Mouse (Mus musculus): ENCODE measurements at regions not wholly inside any gene's neighbourhood (a gene's known extent, or its start where the extent isn't known, plus 50 kb on each side); places are given as distances from the start of the nearest gene placed in this dataset.

DNA sequence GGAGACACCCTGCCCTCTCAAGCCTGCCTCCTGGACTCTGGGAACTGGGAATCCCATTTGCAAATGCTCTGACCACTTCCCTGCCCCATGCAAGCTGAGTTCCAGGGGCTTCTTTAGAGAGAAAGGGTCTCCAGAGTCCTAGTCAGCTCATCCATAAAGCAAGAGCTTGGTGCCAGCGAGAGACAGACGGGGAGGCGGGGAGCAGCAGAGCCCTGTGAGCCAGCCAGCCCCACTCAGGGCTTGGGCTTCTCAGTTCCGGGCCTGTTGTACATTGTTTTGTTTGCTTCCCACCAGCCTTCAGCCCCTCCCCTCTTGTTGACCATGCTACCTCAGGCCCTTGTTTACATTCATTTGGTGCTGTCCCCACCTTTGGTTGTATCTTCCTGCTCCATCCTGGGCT is 143.9 kb upstream of the Thy1 start:
- ATAC-seq (ENCODE audit: insufficient number of reproducible peaks, low FRiP score, low TSS enrichment, low read depth), result no peak
- H3K9ac ChIP-seq, result no peak overlapping the region
- no peak overlapping the region for H3K27ac ChIP-seq
- H3K9me3 ChIP-seq, result no peaks in the 10 kb centered on the region
- no peak overlapping the region for H3K4me2 ChIP-seq
- H3K27me3 ChIP-seq, result no peaks in the 10 kb centered on the region
- H3K36me3 ChIP-seq, result no peaks in the 10 kb centered on the region
- WGBS, result 53% methylated on average over 4 of the region's 4 CpGs
- no peak overlapping the region for H3K4me3 ChIP-seq
- no peaks in the 10 kb centered on the region for H3K4me1 ChIP-seq

DNA sequence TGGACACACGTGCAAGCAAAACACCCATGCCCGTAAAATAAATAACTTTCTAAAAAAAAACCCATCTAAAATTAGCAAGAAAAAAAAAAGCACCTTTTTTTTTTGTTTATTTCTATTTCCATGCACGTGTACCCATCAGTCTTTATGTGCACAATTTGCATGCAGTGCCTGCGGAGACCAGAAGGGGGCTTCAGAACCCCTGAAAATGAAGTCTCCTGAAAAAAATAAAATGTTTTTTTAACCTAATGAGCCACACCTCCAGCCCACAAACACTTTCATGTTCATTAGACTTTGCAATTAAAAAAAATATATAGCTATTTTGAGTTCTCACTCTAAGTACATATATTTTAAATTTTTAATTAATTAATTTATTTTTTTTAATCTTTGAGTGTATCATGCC is 134.9 kb upstream of the Thy1 start:
- no peak overlapping the region for H3K4me3 ChIP-seq
- H3K9me3 ChIP-seq, result no peaks in the 10 kb centered on the region
- H3K9ac ChIP-seq, result no peak overlapping the region
- H3K27ac ChIP-seq, result no peak overlapping the region
- no peaks in the 10 kb centered on the region for H3K4me1 ChIP-seq
- ATAC-seq (ENCODE audit: insufficient number of reproducible peaks, low FRiP score, low TSS enrichment, low read depth), result no peak
- 73% methylated on average over 4 of the region's 4 CpGs for WGBS
- no peaks in the 10 kb centered on the region for H3K27me3 ChIP-seq
- H3K4me2 ChIP-seq, result no peak overlapping the region
- no peaks in the 10 kb centered on the region for H3K36me3 ChIP-seq

DNA sequence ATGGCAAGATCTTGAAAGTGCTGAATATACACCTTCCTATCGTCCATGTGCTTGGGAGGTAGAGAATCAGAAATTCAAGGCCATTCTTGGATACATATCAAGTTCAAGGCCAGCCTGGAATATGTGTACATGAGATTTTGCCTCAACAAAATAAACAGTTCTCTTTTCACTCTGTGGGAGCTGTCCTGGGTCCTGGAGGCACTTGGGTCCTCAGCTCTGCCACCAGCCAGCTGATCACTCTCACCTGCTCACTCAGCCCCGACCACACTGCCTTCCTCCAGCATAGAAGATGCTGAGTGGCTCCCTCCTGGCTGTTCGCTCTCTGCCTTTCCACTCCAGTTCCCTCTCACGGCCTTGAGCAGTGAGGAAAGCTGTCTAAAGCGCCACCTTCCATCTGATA is 128.2 kb upstream of the Thy1 start:
- H3K27ac ChIP-seq, result no peak overlapping the region
- no peaks in the 10 kb centered on the region for H3K9me3 ChIP-seq
- H3K36me3 ChIP-seq, result no peaks in the 10 kb centered on the region
- peaks cover 23% of the 10 kb centered on the region for H3K27me3 ChIP-seq
- ATAC-seq (ENCODE audit: insufficient number of reproducible peaks, low FRiP score, low TSS enrichment, low read depth), result no peak
- WGBS, result 55% methylated on average over 5 of the region's 5 CpGs
- H3K4me2 ChIP-seq, result no peak overlapping the region
- H3K4me3 ChIP-seq, result no peak overlapping the region
- H3K4me1 ChIP-seq, result peaks cover 4% of the 10 kb centered on the region
- H3K9ac ChIP-seq, result no peak overlapping the region

DNA sequence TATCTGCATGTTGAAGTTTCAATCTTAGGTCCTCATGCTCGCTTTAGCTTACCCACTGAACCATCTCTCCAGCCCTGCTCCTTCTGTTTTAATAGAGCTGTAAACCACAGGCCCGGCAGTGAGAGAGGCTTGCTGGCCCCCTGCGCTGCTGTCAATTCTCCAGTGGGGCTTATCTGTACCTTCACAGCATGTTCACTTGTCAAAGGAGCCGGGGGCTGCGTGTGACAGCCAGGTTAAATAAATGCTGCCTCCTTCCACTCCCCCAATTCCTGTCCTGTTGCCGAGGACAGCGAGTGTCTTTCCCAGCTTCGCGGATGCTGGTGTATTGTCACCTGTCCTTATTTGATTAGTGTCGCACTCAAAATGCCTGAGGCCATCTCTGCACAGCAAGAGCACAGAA is 125.7 kb upstream of the Thy1 start:
- Histone ChIP-seq H3K4me3 (no peak overlapping the region), H3K9me3 (no peaks in the 10 kb centered on the region), H3K9ac (no peak overlapping the region), H3K4me2 (no peak overlapping the region), H3K36me3 (no peaks in the 10 kb centered on the region), H3K4me1 (peaks cover 9% of the 10 kb centered on the region), H3K27me3 (peaks cover 45% of the 10 kb centered on the region), H3K27ac (no peak overlapping the region)
- 46% methylated on average over 10 of the region's 10 CpGs for WGBS
- no peak for ATAC-seq (ENCODE audit: insufficient number of reproducible peaks, low FRiP score, low TSS enrichment, low read depth)

DNA sequence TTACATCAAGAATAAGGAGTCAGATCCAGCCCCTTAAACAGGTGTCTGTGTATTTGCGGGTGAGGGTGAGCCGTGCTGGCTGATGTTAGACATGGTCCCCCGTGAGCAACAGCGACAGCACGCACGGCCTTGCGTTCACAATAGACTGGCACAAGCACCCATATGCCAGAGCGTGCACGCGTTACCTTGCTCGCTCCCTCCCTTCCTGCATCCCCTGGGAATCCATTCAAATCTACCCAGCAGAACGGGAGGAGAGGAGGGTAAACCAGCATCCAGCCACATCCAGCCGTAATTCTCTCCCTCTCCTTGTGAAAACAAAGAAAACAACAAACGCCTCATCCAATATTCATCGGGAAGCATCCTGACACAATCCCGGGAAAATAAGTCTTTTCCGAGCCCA is 124.2 kb upstream of the Thy1 start:
- no peak overlapping the region for H3K9ac ChIP-seq
- H3K4me2 ChIP-seq, result no peak overlapping the region
- H3K4me1 ChIP-seq, result peaks cover 9% of the 10 kb centered on the region
- WGBS, result 80% methylated on average over 17 of the region's 17 CpGs
- peaks cover 60% of the 10 kb centered on the region for H3K27me3 ChIP-seq
- H3K36me3 ChIP-seq, result no peaks in the 10 kb centered on the region
- no peak for ATAC-seq (ENCODE audit: insufficient number of reproducible peaks, low FRiP score, low TSS enrichment, low read depth)
- no peak overlapping the region for H3K27ac ChIP-seq
- no peak overlapping the region for H3K4me3 ChIP-seq
- H3K9me3 ChIP-seq, result no peaks in the 10 kb centered on the region

DNA sequence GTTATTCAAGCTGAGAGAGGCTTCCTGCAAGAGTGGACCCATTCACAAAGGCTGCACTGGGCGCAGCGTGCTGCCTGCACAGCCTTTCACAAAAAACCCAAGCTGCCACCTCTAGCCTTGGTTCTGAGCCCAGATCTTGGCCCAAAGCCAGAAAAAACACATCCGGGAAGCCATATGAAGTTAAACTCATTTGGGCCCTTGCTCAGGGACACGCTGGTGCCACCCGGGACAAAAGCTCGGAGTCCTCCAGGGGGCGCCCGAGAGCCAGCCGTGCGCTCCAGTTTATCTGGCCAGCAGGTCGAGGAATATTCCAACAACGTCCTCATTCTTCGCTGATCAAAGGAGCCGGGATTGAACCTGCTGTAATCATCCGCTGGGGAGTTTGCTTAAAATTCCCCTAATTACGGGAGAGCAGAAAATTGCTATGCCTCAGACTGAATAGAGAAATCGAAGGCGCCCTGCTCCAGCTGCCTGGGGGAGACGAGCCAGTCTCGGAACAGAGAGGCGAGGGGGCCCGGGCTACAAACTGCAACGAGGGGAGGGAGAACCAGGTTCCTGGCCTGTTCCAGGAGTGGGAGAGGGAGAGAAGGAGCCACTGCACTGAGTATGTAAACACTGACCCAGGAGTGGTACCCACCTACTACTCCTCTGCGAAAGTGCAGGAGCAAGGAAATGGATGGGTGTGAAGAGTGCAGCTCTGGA is 123.0 kb upstream of the Thy1 start:
- Histone ChIP-seq H3K4me3 (no peak overlapping the region), H3K9me3 (no peaks in the 10 kb centered on the region), H3K9ac (no peak overlapping the region), H3K4me1 (peaks cover 9% of the 10 kb centered on the region), H3K4me2 (peak overlapping the region; percentile 1; the same call in 1 of the 2 replicates), H3K27me3 (peaks cover 60% of the 10 kb centered on the region), H3K36me3 (no peaks in the 10 kb centered on the region), H3K27ac (no peak overlapping the region)
- ATAC-seq (ENCODE audit: insufficient number of reproducible peaks, low FRiP score, low TSS enrichment, low read depth), result no peak
- whole genome bisulfite sequencing, result 11% methylated on average over 24 of the region's 24 CpGs

DNA sequence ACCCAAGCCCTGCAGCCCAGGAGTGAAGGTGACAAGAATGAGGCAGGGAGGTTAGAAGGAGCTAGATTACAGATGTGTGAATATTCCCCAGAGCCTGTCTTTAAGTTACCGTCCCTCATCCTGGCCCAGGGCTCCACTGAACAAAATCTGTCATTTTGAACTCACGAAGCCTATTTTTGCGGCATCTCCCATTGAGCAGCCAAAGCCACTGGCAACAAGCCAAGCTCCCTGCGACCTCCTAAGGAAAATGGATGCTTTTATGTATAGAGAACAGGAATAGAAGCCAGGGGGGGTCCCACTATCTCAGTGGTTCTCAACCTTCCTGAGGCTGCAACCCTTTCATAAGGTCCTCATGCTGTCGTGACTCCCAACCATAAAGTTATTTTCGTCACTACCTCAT is 121.0 kb upstream of the Thy1 start:
- no peak overlapping the region for H3K4me3 ChIP-seq
- peaks cover 9% of the 10 kb centered on the region for H3K4me1 ChIP-seq
- H3K4me2 ChIP-seq, result no peak overlapping the region
- no peaks in the 10 kb centered on the region for H3K36me3 ChIP-seq
- WGBS, result 43% methylated on average over 6 of the region's 6 CpGs
- H3K27ac ChIP-seq, result no peak overlapping the region
- H3K9ac ChIP-seq, result no peak overlapping the region
- H3K9me3 ChIP-seq, result no peaks in the 10 kb centered on the region
- ATAC-seq (ENCODE audit: insufficient number of reproducible peaks, low FRiP score, low TSS enrichment, low read depth), result no peak
- H3K27me3 ChIP-seq, result peaks cover 60% of the 10 kb centered on the region

DNA sequence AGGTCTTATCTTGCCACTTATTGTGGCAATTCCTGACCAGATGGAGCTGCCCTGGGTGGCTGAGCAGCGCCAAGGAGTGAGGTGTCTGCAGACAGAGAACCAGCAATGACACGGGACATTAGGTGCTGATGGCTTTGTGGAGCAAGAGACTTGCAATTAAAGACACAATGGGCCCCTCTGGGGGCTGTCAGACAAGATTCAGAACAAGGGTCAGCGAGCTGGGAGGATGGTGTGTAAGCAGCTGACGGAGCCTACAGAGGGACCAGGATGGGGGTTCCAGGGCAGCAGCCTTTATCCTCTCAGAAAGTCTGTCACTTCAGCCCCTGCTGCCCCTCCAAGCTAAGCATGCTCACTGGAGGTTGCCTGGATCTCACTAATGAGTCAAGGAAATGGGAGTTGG is 120.1 kb upstream of the Thy1 start:
- H3K9me3 ChIP-seq, result no peaks in the 10 kb centered on the region
- H3K27ac ChIP-seq, result no peak overlapping the region
- peaks cover 51% of the 10 kb centered on the region for H3K27me3 ChIP-seq
- no peak overlapping the region for H3K9ac ChIP-seq
- peaks cover 9% of the 10 kb centered on the region for H3K4me1 ChIP-seq
- no peaks in the 10 kb centered on the region for H3K36me3 ChIP-seq
- no peak for ATAC-seq (ENCODE audit: insufficient number of reproducible peaks, low FRiP score, low TSS enrichment, low read depth)
- no peak overlapping the region for H3K4me3 ChIP-seq
- no peak overlapping the region for H3K4me2 ChIP-seq
- WGBS, result 49% methylated on average over 4 of the region's 4 CpGs

DNA sequence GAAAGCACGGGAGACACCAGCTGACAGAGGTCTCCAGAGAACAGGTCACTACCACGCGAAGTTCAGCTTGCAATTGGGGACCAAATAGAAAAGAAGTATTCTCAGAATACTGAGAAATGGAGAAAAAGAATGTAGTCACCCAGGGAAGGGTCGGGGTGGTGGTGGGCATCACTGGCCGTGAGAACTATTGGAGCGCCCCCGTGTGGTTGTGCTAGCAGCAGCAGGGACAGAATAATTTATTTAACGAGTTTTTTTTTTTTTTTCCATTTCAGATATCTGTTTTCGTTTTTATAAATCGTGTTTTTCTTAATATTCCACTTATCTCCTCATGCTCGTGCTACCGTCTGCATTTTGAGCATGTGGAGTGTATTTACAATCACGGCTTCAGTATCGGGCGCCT is 118.4 kb upstream of the Thy1 start:
- no peaks in the 10 kb centered on the region for H3K9me3 ChIP-seq
- no peak overlapping the region for H3K9ac ChIP-seq
- H3K4me2 ChIP-seq, result no peak overlapping the region
- no peaks in the 10 kb centered on the region for H3K36me3 ChIP-seq
- peaks cover 36% of the 10 kb centered on the region for H3K27me3 ChIP-seq
- peaks cover 9% of the 10 kb centered on the region for H3K4me1 ChIP-seq
- no peak overlapping the region for H3K4me3 ChIP-seq
- WGBS, result 31% methylated on average over 15 of the region's 15 CpGs
- ATAC-seq (ENCODE audit: insufficient number of reproducible peaks, low FRiP score, low TSS enrichment, low read depth), result no peak
- no peak overlapping the region for H3K27ac ChIP-seq

DNA sequence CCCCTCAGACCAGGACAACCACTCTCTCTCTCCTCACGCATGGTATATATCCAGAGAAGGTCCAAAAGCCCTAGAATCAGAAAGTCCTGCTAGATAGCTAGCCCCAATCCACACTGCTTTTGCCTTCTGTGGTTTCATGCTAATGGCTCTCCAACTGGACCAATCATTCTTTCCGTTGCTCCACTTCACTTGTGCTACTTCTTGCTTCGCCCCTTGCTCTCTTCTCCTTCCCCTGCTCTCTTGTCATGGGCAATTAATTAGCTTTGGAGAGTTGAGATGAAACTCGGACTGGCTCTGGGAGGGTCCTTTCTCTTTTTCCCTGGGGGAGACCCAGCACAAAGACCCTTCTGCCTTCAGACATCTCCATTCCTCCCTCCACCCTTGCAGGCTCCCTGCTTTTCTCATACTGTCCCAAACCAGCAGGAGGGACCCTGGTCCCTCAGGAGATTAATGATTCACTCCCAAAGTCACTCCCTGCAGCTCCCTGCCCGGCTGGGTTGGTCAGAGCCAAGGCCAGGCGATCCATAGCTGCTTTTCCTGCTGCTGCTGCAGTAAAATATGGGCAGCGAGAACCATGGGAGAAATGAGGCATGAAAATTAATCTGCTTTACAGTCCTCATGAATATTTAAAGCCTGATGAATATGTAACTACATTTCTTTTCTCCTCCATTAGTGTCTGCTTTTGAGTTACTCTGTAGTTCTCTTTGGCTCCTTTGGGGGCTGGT is 113.7 kb upstream of the Thy1 start:
- Histone ChIP-seq H3K4me3 (no peak overlapping the region), H3K4me1 (peaks cover 3% of the 10 kb centered on the region; the same call in 1 of the 2 replicates), H3K9ac (no peak overlapping the region), H3K4me2 (no peak overlapping the region), H3K9me3 (no peaks in the 10 kb centered on the region), H3K27ac (no peak overlapping the region), H3K36me3 (no peaks in the 10 kb centered on the region), H3K27me3 (peaks cover 13% of the 10 kb centered on the region; the same call in 1 of the 2 replicates)
- ATAC-seq (ENCODE audit: insufficient number of reproducible peaks, low FRiP score, low TSS enrichment, low read depth), result no peak
- WGBS, result 37% methylated on average over 7 of the region's 7 CpGs

DNA sequence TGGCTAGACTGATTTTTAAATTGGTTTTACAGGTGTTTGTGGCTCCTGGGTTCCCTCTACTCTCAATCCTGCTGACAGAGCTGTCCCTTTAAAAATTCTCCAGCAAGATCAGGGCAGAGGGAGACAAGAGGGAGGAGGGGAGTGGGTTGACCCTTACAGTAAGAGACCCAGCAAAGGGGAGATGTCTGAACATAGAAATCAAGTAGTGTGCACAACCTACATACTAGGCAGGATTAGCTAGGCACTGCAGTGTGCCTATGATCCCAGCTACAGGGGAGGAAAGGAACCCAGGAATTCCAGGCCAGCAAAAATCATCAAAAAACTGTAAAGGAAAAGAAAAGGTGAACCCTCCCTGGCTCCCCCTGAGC is 113.2 kb upstream of the Thy1 start:
- H3K4me2 ChIP-seq, result no peak overlapping the region
- no peak overlapping the region for H3K9ac ChIP-seq
- no peak for ATAC-seq (ENCODE audit: insufficient number of reproducible peaks, low FRiP score, low TSS enrichment, low read depth)
- no peak overlapping the region for H3K27ac ChIP-seq
- H3K36me3 ChIP-seq, result no peaks in the 10 kb centered on the region
- no peaks in the 10 kb centered on the region for H3K9me3 ChIP-seq
- peaks cover 3% of the 10 kb centered on the region; the same call in 1 of the 2 replicates for H3K4me1 ChIP-seq
- H3K27me3 ChIP-seq, result peaks cover 14% of the 10 kb centered on the region; the same call in 1 of the 2 replicates
- no peak overlapping the region for H3K4me3 ChIP-seq

DNA sequence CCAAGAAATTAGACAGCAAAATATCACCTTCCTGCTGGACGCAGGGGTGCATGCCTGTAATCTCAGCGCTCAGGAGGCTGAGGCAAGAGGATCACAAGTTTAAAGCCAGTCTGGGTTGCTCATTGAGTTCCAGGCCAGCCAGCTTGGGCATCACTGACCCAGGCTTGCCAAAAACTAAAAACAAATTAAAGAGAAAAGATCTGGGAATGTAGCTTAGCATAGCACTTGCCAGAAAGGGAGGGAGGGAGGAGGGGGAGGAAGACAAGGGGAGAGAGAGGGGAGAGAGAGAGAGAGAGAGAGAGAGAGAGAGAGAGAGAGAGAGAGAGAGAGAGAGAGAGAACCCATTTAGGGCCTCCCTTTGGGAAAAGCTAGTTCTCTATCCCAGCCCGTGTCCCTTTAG is 112.7 kb upstream of the Thy1 start:
- Histone ChIP-seq H3K4me2 (no peak overlapping the region), H3K27ac (no peak overlapping the region), H3K36me3 (no peaks in the 10 kb centered on the region), H3K27me3 (peaks cover 16% of the 10 kb centered on the region; the same call in 1 of the 2 replicates), H3K4me3 (no peak overlapping the region), H3K9ac (no peak overlapping the region), H3K4me1 (peaks cover 3% of the 10 kb centered on the region; the same call in 1 of the 2 replicates), H3K9me3 (no peaks in the 10 kb centered on the region)
- no peak for ATAC-seq (ENCODE audit: insufficient number of reproducible peaks, low FRiP score, low TSS enrichment, low read depth)
- WGBS, result 68% methylated on average over 3 of the region's 3 CpGs

Measured in limb, embryonic 15.5 days (tissue).